Mouse (Mus musculus) heart, postnatal 0 days (tissue): Measurements from ENCODE around the gene Cradd. TPM values are rescaled to one million over a fixed set of nuclear protein-coding genes. Genes with fewer than 3 reads are reported as not detected.

ENCODE experiments used
- ATAC-seq: fragments of 200-750 bp; cut with Nextera tagmentation; 2 replicates; pipeline ENCODE4 v1.8.0; 2017; ENCODE audit warnings: low read depth, moderate number of reproducible peaks, moderate library complexity; ENCODE audit not compliant: insufficient read depth
- DNase-seq: peaks from one replicate; pipeline ENCODE4 v3.0.0-alpha.2; 2016; ENCODE audit warnings: low spot score
- H3K27ac ChIP-seq: fragments of 300-500 bp; sonication (generic); 2 replicates; pipeline ENCODE4 v1.5.1; 2014; ENCODE audit warnings: low read depth, mild to moderate bottlenecking
- H3K27me3 ChIP-seq: fragments of 300-500 bp; sonication (generic); 2 replicates; pipeline ENCODE4 v1.6.1; 2014; ENCODE audit warnings: low read length, mixed read lengths; ENCODE audit not compliant: control insufficient read depth, insufficient read depth
- H3K36me3 ChIP-seq: fragments of 300-500 bp; sonication (generic); replicated peaks from 2 replicates; pipeline ENCODE4 v1.6.1; 2014; ENCODE audit warnings: low read length, mixed read lengths; ENCODE audit not compliant: control insufficient read depth, insufficient read depth
- H3K4me1 ChIP-seq: fragments of 300-500 bp; sonication (generic); 2 replicates; pipeline ENCODE4 v1.6.1; 2014; ENCODE audit warnings: antibody characterized with exemption; ENCODE audit not compliant: control insufficient read depth, insufficient read depth
- H3K4me2 ChIP-seq: fragments of 300-500 bp; sonication (generic); 2 replicates; pipeline ENCODE4 v1.6.1; 2014; ENCODE audit warnings: low read depth, mild to moderate bottlenecking, low read length, moderate library complexity
- H3K4me3 ChIP-seq: fragments of 300-500 bp; sonication (generic); 2 replicates; pipeline ENCODE4 v1.5.1; 2014; ENCODE audit warnings: low read depth, low read length
- H3K9ac ChIP-seq: fragments of 300-500 bp; sonication (generic); replicated peaks from 2 replicates; pipeline ENCODE4 v1.6.1; 2014; ENCODE audit warnings: low read depth, low read length, mixed read lengths
- H3K9me3 ChIP-seq: fragments of 300-500 bp; sonication (generic); replicated peaks from 2 replicates; pipeline ENCODE4 v1.6.1; 2016; ENCODE audit warnings: low read length; ENCODE audit not compliant: control insufficient read depth
- CTCF ChIP-seq: IDR thresholded peaks from 2 replicates; pipeline ENCODE4 v1.5.1; 2016; ENCODE audit warnings: antibody characterized with exemption, control low read depth, low read depth
- EP300 ChIP-seq: IDR thresholded peaks from 2 replicates; pipeline ENCODE4 v1.6.1; 2016; ENCODE audit warnings: antibody characterized with exemption, low read depth
- WGBS: fragments of 180-500 bp; shearing (Covaris S2); extraction: QIAGEN DNeasy Blood & Tissue Kit; methylation state at CpG from one replicate; pipeline ENCODE4 v1.1.7; 2014; 5-methylcytosine and 5-hydroxymethylcytosine counted together
- polyA plus RNA-seq: library from polyadenylated mRNA; unstranded; fragments of >200 nt; fragmentation: Nextera tagmentation; extraction: Ambion mirVana; gene quantifications from 2 replicates; pipeline ENCODE4 v1.2.1, GENCODE M21; 2015
- total RNA-seq: library from RNA; depleted of rRNA; stranded (reverse); fragments of >200 nt; gene quantifications from 2 replicates; pipeline ENCODE4 v1.2.3, GENCODE M21; 2014; ENCODE audit warnings: low replicate concordance

Cradd gene
- total and polyA plus RNA-seq, 2 experiments from 2014 or later, result 12.2 to 21.1 TPM

DNA sequence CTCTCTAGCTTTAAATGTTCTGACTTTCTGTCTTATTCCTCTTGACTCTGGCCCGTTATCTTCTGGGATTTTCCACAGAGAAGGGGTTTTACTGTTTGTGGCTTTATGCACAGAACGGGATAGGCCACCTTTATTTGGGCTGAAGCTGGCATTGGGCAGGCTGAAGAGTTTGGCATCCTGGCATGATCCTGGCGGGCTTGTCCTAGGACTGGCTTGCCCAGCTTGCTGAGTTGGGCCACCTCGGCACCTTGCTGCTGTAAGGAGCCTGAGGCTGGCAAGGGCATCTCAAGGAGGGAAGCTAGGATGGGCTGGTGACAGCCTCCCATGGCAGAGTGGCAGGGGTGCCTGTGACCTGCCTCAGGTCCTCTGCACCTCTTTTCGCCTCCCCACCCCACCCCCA, 55.6 kb downstream of the Cradd start:
- Histone ChIP-seq H3K27me3 (no peaks in the 10 kb centered on the region), H3K4me1 (peaks cover 6% of the 10 kb centered on the region; the same call in 1 of the 2 replicates), H3K9ac (no peak overlapping the region), H3K9me3 (no peaks in the 10 kb centered on the region), H3K27ac (no peak overlapping the region), H3K36me3 (no peaks in the 10 kb centered on the region), H3K4me2 (no peak overlapping the region), H3K4me3 (no peak overlapping the region)
- 82% methylated on average over 5 of the region's 5 CpGs for WGBS
- ATAC-seq (no peak), DNase-seq (no peak)
- TF ChIP-seq CTCF, result no peak
- TF ChIP-seq EP300, result no peak

DNA sequence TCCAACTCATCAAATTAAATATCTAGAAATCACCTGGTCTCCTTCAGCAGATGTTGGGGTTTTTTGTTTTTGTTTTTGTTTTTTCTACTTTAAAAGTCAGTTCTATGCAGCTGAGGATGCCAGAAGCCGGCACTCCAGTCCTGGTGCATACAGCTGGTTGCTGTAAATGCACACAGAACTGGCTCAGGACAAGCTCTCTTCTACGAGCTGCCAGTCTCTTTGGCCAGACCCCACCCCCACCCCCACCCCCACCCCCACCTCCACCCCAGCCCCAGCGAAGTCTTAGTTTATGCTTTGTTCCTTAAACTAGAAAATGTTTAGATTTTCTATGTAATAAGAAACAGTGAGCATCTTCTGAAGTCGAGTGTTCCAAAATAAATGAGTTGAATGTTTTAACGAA, 57.0 kb downstream of the Cradd start:
- 57% methylated on average over 5 of the region's 5 CpGs for WGBS

DNA sequence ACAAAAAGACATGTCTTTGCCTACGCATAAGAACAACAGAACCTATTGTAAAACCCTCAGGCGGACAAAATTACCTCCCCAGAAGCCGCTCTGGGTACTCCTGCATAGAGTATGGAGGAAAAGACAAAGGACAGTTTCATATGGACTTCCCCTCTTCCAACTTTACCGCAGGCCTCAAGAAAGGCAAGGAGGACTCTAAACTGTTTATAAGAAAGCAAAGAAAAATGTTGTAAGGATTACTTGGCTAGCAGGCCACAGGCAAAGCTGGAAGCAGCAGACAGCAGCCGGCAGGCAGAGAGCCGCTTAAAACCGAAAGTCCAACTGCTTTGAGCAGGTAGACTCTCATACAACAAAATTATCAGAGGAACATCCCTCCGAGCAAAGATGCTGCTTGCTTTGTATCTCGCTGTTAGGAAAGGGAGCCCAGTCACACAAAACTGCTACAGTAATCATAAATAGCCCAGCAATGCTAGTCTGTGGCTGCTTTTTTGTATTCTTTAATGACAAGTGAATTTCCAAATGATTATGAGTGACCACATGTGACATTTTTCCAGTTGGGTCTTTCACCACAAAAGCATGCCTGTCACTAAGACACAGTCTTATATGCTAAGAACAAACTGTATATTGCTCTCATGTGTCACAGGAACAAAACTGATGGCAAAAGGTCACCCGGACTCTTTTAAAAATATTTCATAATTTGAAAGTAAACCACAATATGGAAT, 57.7 kb downstream of the Cradd start:
- no peak for TF ChIP-seq CTCF
- TF ChIP-seq EP300, result no peak
- Histone ChIP-seq H3K9me3 (no peaks in the 10 kb centered on the region), H3K27ac (peak overlapping the region; percentile 41; the same call in 1 of the 2 replicates), H3K9ac (no peak overlapping the region), H3K27me3 (no peaks in the 10 kb centered on the region), H3K36me3 (no peaks in the 10 kb centered on the region), H3K4me1 (peaks cover 13% of the 10 kb centered on the region; the same call in 1 of the 2 replicates), H3K4me3 (no peak overlapping the region), H3K4me2 (peak overlapping the region; percentile 28; the same call in 1 of the 2 replicates)
- 81% methylated on average over 10 of the region's 10 CpGs for WGBS
- DNase-seq (no peak), ATAC-seq (no peak)

More for the DNA sequence above, 57.0 kb downstream of the Cradd start:
- Histone ChIP-seq H3K4me1 (peaks cover 13% of the 10 kb centered on the region; the same call in 1 of the 2 replicates), H3K27me3 (no peaks in the 10 kb centered on the region), H3K27ac (no peak overlapping the region), H3K4me2 (no peak overlapping the region), H3K4me3 (no peak overlapping the region), H3K36me3 (no peaks in the 10 kb centered on the region), H3K9me3 (no peaks in the 10 kb centered on the region), H3K9ac (no peak overlapping the region)
- ATAC-seq, result no peak
- TF ChIP-seq CTCF (no peak), EP300 (no peak)
- no peak for DNase-seq

DNA sequence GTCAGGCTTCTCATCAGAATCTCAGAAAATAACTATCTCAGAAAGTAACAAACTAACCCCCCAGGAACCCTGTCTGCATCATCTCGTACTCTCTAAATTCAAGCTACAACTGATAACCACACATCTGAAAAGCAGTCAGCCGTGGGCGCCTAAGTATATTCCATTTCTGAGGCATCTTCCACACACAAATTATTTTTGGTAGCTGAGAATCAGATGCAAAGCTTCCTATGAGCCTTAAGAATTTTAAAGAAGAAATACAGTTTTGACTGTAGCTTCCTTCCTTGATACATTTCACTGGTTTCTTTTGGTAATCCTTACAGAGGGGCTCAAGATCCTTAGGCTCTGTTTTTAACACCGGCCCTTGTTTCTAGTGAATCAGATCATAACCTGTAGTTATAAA, 58.4 kb downstream of the Cradd start:
- H3K4me1 ChIP-seq, result peaks cover 15% of the 10 kb centered on the region
- TF ChIP-seq CTCF (no peak), EP300 (no peak)
- ATAC-seq (no peak), DNase-seq (no peak)
- H3K4me3 ChIP-seq, result peak overlapping the region; percentile 48
- H3K27ac ChIP-seq, result peak overlapping the region; percentile 74; the same call in 1 of the 2 replicates
- H3K9ac ChIP-seq, result peak overlapping the region; percentile 51; the same call in 1 of the 2 replicates
- peak overlapping the region; percentile 67 for H3K4me2 ChIP-seq
- 75% methylated on average over 4 of the region's 4 CpGs for WGBS
- no peaks in the 10 kb centered on the region for H3K27me3 ChIP-seq
- no peaks in the 10 kb centered on the region for H3K36me3 ChIP-seq
- no peaks in the 10 kb centered on the region for H3K9me3 ChIP-seq

DNA sequence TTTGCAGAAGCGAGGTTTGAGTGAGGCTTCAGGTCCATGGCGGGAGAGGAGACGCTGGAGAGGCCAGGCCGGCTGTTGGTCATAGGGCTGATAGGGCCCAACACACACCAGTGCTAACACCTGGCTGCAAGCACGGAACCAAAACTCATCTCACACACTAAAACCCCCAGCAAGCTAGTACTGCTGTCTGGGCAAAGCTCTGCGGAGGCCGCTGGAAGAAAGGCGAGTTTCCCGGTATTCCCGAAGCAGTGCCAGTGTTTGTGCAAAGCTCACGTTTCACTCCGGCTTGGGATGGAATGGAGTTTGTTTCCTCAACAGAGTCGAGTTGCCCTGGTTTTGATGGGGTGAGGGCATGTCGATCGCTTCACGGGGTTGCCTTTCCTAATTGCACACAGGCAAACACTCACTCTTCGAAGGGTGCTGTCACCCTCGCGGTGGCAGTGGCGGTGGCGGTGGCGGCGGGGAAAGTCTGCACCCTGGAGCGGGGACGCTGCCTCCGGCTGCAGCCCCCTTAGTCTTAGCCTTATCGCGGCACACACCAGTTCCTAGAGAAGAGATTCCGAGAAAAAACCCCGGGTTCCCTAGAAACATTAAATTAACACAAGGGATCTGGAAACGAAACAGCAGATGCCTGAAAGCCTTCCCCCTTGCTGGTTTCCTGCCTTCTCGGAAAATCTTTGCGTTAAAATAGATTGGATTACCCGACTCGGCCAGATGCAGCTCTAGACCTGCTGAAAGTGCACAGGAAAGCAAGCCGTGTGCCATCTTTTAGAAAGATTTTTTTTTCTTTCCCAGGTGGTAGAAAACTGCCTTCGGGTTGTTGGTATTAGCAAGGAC, 59.2 kb downstream of the Cradd start:
- Histone ChIP-seq H3K27me3 (no peaks in the 10 kb centered on the region), H3K4me1 (peaks cover 18% of the 10 kb centered on the region), H3K9me3 (no peaks in the 10 kb centered on the region), H3K9ac (peak overlapping the region; percentile 51), H3K4me2 (peak overlapping the region; percentile 67), H3K4me3 (peak overlapping the region; percentile 48), H3K36me3 (no peaks in the 10 kb centered on the region), H3K27ac (peak overlapping the region; percentile 74)
- peak; percentile 72 for DNase-seq
- peak; percentile 61 for ATAC-seq
- TF ChIP-seq CTCF, result no peak
- peak; percentile 76; the same call in 1 of the 2 replicates for TF ChIP-seq EP300
- WGBS, result 6% methylated on average over 37 of the region's 37 CpGs
